Mouse (Mus musculus) liver, postnatal 0 days (tissue): ENCODE measurements at regions not wholly inside any gene's neighbourhood (a gene's known extent, or its start where the extent isn't known, plus 50 kb on each side); places are given as distances from the start of the nearest gene placed in this dataset.

Experiments
- CTCF ChIP-seq: sonication (generic); IDR thresholded peaks from 2 replicates; pipeline ENCODE4 v1.5.1; 2016; ENCODE audit warnings: antibody characterized with exemption, low read depth
- EP300 ChIP-seq: IDR thresholded peaks from 2 replicates; pipeline ENCODE4 v1.6.1; 2016; ENCODE audit warnings: antibody characterized with exemption, low read depth, mild to moderate bottlenecking

DNA sequence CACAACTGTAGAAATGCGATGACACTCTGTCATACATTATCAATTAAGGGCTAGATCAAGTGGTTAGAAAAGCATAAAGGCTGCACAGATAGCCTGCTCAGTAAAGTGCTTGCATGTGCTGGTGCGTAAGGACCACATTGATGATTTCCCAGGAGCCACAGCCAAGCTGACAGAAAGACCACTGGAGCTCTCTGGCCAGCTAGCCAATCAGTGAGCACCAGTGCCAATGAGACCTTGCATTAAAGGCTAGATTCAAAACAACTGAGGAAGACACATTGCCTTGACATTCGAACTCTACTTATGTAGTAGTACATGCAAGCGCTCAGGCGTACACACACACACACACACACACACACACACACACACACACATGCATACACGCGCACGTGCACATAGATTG is 96.1 kb upstream of the App start:
- no peak for TF ChIP-seq CTCF
- no peak for TF ChIP-seq EP300
